Mouse (Mus musculus): ENCODE measurements around the gene Plcb2. TPM values are rescaled to one million over a fixed set of nuclear protein-coding genes. Genes with fewer than 3 reads are reported as not detected.

The Plcb2 gene
- polyA plus RNA-seq, 1 experiment = 3.2 TPM

- 23% methylated on average over 21 of the region's 21 CpGs for WGBS
Observed at GRCm38 (mm10) chr2:118696451-118697308, 31.6 kb downstream of the Plcb2 start.

GRCm38 (mm10) chr2:118695677-118696232, 32.5 kb downstream of the Plcb2 start:
- DNase-seq (ENCODE audit: low read depth, low spot score) = no peak
- WGBS = 34% methylated on average over 11 of the region's 11 CpGs

More at GRCm38 (mm10) chr2:118696451-118697308, 31.6 kb downstream of the Plcb2 start:
- no peak for DNase-seq (ENCODE audit: low read depth, low spot score)

GRCm38 (mm10) chr2:118693370-118693966, 34.8 kb downstream of the Plcb2 start:
- WGBS = 85% methylated on average over 19 of the region's 19 CpGs
- no peak for DNase-seq (ENCODE audit: low read depth, low spot score)

- no peak for DNase-seq (ENCODE audit: low read depth, low spot score)
Observed at GRCm38 (mm10) chr2:118689875-118690274, 38.4 kb downstream of the Plcb2 start.

GRCm38 (mm10) chr2:118687791-118688190, 40.4 kb downstream of the Plcb2 start:
- WGBS = 87% methylated on average over 3 of the region's 3 CpGs

More at GRCm38 (mm10) chr2:118689875-118690274, 38.4 kb downstream of the Plcb2 start:
- WGBS = 80% methylated on average over 10 of the region's 10 CpGs

GRCm38 (mm10) chr2:118686693-118687092, 41.5 kb downstream of the Plcb2 start:
- no peak for DNase-seq (ENCODE audit: low read depth, low spot score)
- WGBS = 67% methylated on average over 8 of the region's 8 CpGs

More at GRCm38 (mm10) chr2:118687791-118688190, 40.4 kb downstream of the Plcb2 start:
- no peak for DNase-seq (ENCODE audit: low read depth, low spot score)

GRCm38 (mm10) chr2:118685088-118685487, 43.1 kb downstream of the Plcb2 start:
- no peak for DNase-seq (ENCODE audit: low read depth, low spot score)
- 78% methylated on average over 4 of the region's 4 CpGs for WGBS

GRCm38 (mm10) chr2:118682544-118683260, 45.5 kb downstream of the Plcb2 start:
- 64% methylated on average over 8 of the region's 8 CpGs for WGBS
- no peak for DNase-seq (ENCODE audit: low read depth, low spot score)

GRCm38 (mm10) chr2:118680926-118681325, 47.3 kb downstream of the Plcb2 start:
- WGBS = 91% methylated on average over 6 of the region's 6 CpGs
- DNase-seq (ENCODE audit: low read depth, low spot score) = no peak

GRCm38 (mm10) chr2:118679577-118679976, 48.7 kb downstream of the Plcb2 start:
- 89% methylated on average over 3 of the region's 3 CpGs for WGBS
- no peak for DNase-seq (ENCODE audit: low read depth, low spot score)

- WGBS = 26% methylated on average over 4 of the region's 4 CpGs
- DNase-seq (ENCODE audit: low read depth, low spot score) = no peak
Observed at GRCm38 (mm10) chr2:118677817-118678216, 50.4 kb downstream of the Plcb2 start.

- DNase-seq (ENCODE audit: low read depth, low spot score) = no peak
Observed at GRCm38 (mm10) chr2:118676839-118677741, 51.1 kb downstream of the Plcb2 start.

GRCm38 (mm10) chr2:118674500-118674899, 53.7 kb downstream of the Plcb2 start:
- 71% methylated on average over 7 of the region's 7 CpGs for WGBS
- DNase-seq (ENCODE audit: low read depth, low spot score) = no peak

More at GRCm38 (mm10) chr2:118676839-118677741, 51.1 kb downstream of the Plcb2 start:
- WGBS = 1% methylated on average over 89 of the region's 89 CpGs

- no peak for DNase-seq (ENCODE audit: low read depth, low spot score)
- 64% methylated on average over 15 of the region's 15 CpGs for WGBS
Observed at GRCm38 (mm10) chr2:118673686-118674465, 54.4 kb downstream of the Plcb2 start.

GRCm38 (mm10) chr2:118671728-118672127, 56.5 kb downstream of the Plcb2 start:
- no peak for DNase-seq (ENCODE audit: low read depth, low spot score)
- 73% methylated on average over 1 of the region's 1 CpGs for WGBS

- 48% methylated on average over 2 of the region's 2 CpGs for WGBS
- no peak for DNase-seq (ENCODE audit: low read depth, low spot score)
Observed at GRCm38 (mm10) chr2:118669785-118670184, 58.5 kb downstream of the Plcb2 start.

GRCm38 (mm10) chr2:118669245-118669644, 59.0 kb downstream of the Plcb2 start:
- no peak for DNase-seq (ENCODE audit: low read depth, low spot score)
- 64% methylated on average over 6 of the region's 6 CpGs for WGBS

- 77% methylated on average over 5 of the region's 5 CpGs for WGBS
- DNase-seq (ENCODE audit: low read depth, low spot score) = no peak
Observed at GRCm38 (mm10) chr2:118667181-118667580, 61.1 kb downstream of the Plcb2 start.
